Mouse (Mus musculus) forebrain, postnatal 0 days (tissue): Measurements from ENCODE around the gene Osbpl3. TPM values are rescaled to one million over a fixed set of nuclear protein-coding genes. Genes with fewer than 3 reads are reported as not detected.

Experiments used
- ATAC-seq: fragments of 200-750 bp; cut with Nextera tagmentation; 2 replicates; pipeline ENCODE4 v1.8.0; 2017; ENCODE audit warnings: mild to moderate bottlenecking, moderate library complexity
- DNase-seq: peaks from one replicate; pipeline ENCODE4 v3.0.0-alpha.2; 2015
- H3K27ac ChIP-seq: fragments of 300-500 bp; sonication (generic); 2 replicates; pipeline ENCODE4 v1.5.1; 2014; ENCODE audit warnings: low read depth, mild to moderate bottlenecking, antibody characterized with exemption, low read length, moderate library complexity, mixed read lengths
- H3K27me3 ChIP-seq: fragments of 300-500 bp; sonication (generic); 2 replicates; pipeline ENCODE4 v1.6.1; 2014; ENCODE audit warnings: mild to moderate bottlenecking, low read length, mixed read lengths; ENCODE audit not compliant: insufficient read depth
- H3K36me3 ChIP-seq: fragments of 300-500 bp; sonication (generic); 2 replicates; pipeline ENCODE4 v1.6.1; 2014; ENCODE audit warnings: mild to moderate bottlenecking, moderate library complexity; ENCODE audit not compliant: insufficient read depth
- H3K4me1 ChIP-seq: fragments of 300-500 bp; sonication (generic); 2 replicates; pipeline ENCODE4 v1.6.1; 2014; ENCODE audit warnings: antibody characterized with exemption; ENCODE audit not compliant: insufficient read depth
- H3K4me2 ChIP-seq: fragments of 300-500 bp; sonication (generic); 2 replicates; pipeline ENCODE4 v1.6.1; 2014; ENCODE audit warnings: low read depth, mild to moderate bottlenecking, moderate library complexity
- H3K4me3 ChIP-seq: fragments of 300-500 bp; sonication (generic); 2 replicates; pipeline ENCODE4 v1.5.1; 2014; ENCODE audit warnings: low read depth, low read length, mixed read lengths
- H3K9ac ChIP-seq: fragments of 300-500 bp; sonication (generic); 2 replicates; pipeline ENCODE4 v1.6.1; 2014; ENCODE audit warnings: mild to moderate bottlenecking
- H3K9me3 ChIP-seq: fragments of 300-500 bp; sonication (generic); 2 replicates; pipeline ENCODE4 v1.6.1; 2016; ENCODE audit warnings: low read length
- CTCF ChIP-seq: sonication (generic); IDR thresholded peaks from 2 replicates; pipeline ENCODE4 v1.5.1; 2016; ENCODE audit warnings: antibody characterized with exemption, control low read depth, low read depth
- WGBS: fragments of 180-500 bp; shearing (Covaris S2); extraction: QIAGEN DNeasy Blood & Tissue Kit; methylation state at CpG from one replicate; pipeline ENCODE4 v1.1.7; 2014; 5-methylcytosine and 5-hydroxymethylcytosine counted together
- polyA plus RNA-seq: library from polyadenylated mRNA; unstranded; fragments of >200 nt; fragmentation: Nextera tagmentation; extraction: Ambion mirVana; gene quantifications from 2 replicates; pipeline ENCODE4 v1.2.1, GENCODE M21; 2015
- total RNA-seq: library from RNA; depleted of rRNA; stranded (reverse); fragments of >200 nt; gene quantifications from 2 replicates; pipeline ENCODE4 v1.2.3, GENCODE M21; 2014

Osbpl3 gene
- total and polyA plus RNA-seq, 2 experiments from 2014 or later, result 5.6 to 9.5 TPM

- H3K36me3 ChIP-seq, result no peaks in the 10 kb centered on the region
- 45% methylated on average over 20 of the region's 20 CpGs for WGBS
- no peak overlapping the region for H3K4me3 ChIP-seq
- H3K9me3 ChIP-seq, result no peaks in the 10 kb centered on the region
- DNase-seq (peak; percentile 20), ATAC-seq (no peak)
- no peaks in the 10 kb centered on the region for H3K27me3 ChIP-seq
- H3K27ac ChIP-seq, result 0 out of 2 replicates have a peak overlapping the region, but pooled peaks have one; percentile 15
- H3K4me2 ChIP-seq, result no peak overlapping the region
- no peak overlapping the region for H3K9ac ChIP-seq
- TF ChIP-seq CTCF, result no peak
- no peaks in the 10 kb centered on the region; the same call in none of the 2 replicates for H3K4me1 ChIP-seq
These were observed 101.0 kb downstream of the Osbpl3 start for GRCm38 (mm10) chr6:50354688-50355660.

GRCm38 (mm10) chr6:50352812-50353211 is 103.2 kb downstream of the Osbpl3 start:
- ATAC-seq, result no peak
- no peak overlapping the region for H3K4me3 ChIP-seq
- H3K27me3 ChIP-seq, result no peaks in the 10 kb centered on the region
- no peak for DNase-seq
- 69% methylated on average over 6 of the region's 6 CpGs for WGBS
- no peak overlapping the region for H3K9ac ChIP-seq
- no peaks in the 10 kb centered on the region for H3K36me3 ChIP-seq
- TF ChIP-seq CTCF, result no peak
- H3K9me3 ChIP-seq, result no peaks in the 10 kb centered on the region
- no peak overlapping the region for H3K27ac ChIP-seq
- no peak overlapping the region for H3K4me2 ChIP-seq
- H3K4me1 ChIP-seq, result no peaks in the 10 kb centered on the region; the same call in none of the 2 replicates

- no peak for TF ChIP-seq CTCF
- H3K4me3 ChIP-seq, result no peak overlapping the region
- H3K36me3 ChIP-seq, result no peaks in the 10 kb centered on the region
- H3K9ac ChIP-seq, result no peak overlapping the region
- DNase-seq, result no peak
- ATAC-seq, result no peak
- no peak overlapping the region for H3K4me2 ChIP-seq
- no peaks in the 10 kb centered on the region; the same call in 1 of the 2 replicates for H3K4me1 ChIP-seq
- 96% methylated on average over 3 of the region's 3 CpGs for WGBS
- H3K27ac ChIP-seq, result no peak overlapping the region
- H3K9me3 ChIP-seq, result no peaks in the 10 kb centered on the region
- no peaks in the 10 kb centered on the region for H3K27me3 ChIP-seq
These were observed 105.1 kb downstream of the Osbpl3 start for GRCm38 (mm10) chr6:50350911-50351310.

- H3K27me3 ChIP-seq, result no peaks in the 10 kb centered on the region
- no peak overlapping the region for H3K4me3 ChIP-seq
- H3K4me1 ChIP-seq, result no peaks in the 10 kb centered on the region
- ATAC-seq (no peak), DNase-seq (no peak)
- no peak overlapping the region for H3K9ac ChIP-seq
- H3K4me2 ChIP-seq, result no peak overlapping the region
- no peaks in the 10 kb centered on the region for H3K9me3 ChIP-seq
- TF ChIP-seq CTCF, result peak; percentile 40
- no peak overlapping the region for H3K27ac ChIP-seq
- no peaks in the 10 kb centered on the region for H3K36me3 ChIP-seq
- 90% methylated on average over 1 of the region's 1 CpGs for WGBS
These were observed 107.4 kb downstream of the Osbpl3 start for GRCm38 (mm10) chr6:50348619-50349018.

- H3K9me3 ChIP-seq, result no peaks in the 10 kb centered on the region
- TF ChIP-seq CTCF, result no peak
- H3K4me2 ChIP-seq, result no peak overlapping the region
- no peak for DNase-seq
- no peak overlapping the region for H3K9ac ChIP-seq
- no peaks in the 10 kb centered on the region for H3K36me3 ChIP-seq
- no peak for ATAC-seq
- no peaks in the 10 kb centered on the region for H3K27me3 ChIP-seq
- no peak overlapping the region for H3K4me3 ChIP-seq
- H3K4me1 ChIP-seq, result no peaks in the 10 kb centered on the region
- WGBS, result 87% methylated on average over 7 of the region's 7 CpGs
- no peak overlapping the region for H3K27ac ChIP-seq
These were observed 109.8 kb downstream of the Osbpl3 start for GRCm38 (mm10) chr6:50346204-50346603.

- no peak for DNase-seq
- Histone ChIP-seq H3K4me3 (no peak overlapping the region), H3K4me2 (no peak overlapping the region), H3K27me3 (no peaks in the 10 kb centered on the region), H3K9ac (no peak overlapping the region), H3K4me1 (no peaks in the 10 kb centered on the region), H3K9me3 (no peaks in the 10 kb centered on the region), H3K36me3 (no peaks in the 10 kb centered on the region), H3K27ac (no peak overlapping the region)
- TF ChIP-seq CTCF, result no peak
- 73% methylated on average over 5 of the region's 5 CpGs for WGBS
- ATAC-seq, result no peak
These were observed 115.6 kb downstream of the Osbpl3 start for GRCm38 (mm10) chr6:50340226-50340906.

GRCm38 (mm10) chr6:50337431-50337830 is 118.6 kb downstream of the Osbpl3 start:
- no peak overlapping the region for H3K27ac ChIP-seq
- H3K36me3 ChIP-seq, result no peaks in the 10 kb centered on the region
- no peaks in the 10 kb centered on the region for H3K27me3 ChIP-seq
- WGBS, result 93% methylated on average over 6 of the region's 6 CpGs
- no peaks in the 10 kb centered on the region for H3K4me1 ChIP-seq
- ATAC-seq (no peak), DNase-seq (no peak)
- H3K4me3 ChIP-seq, result no peak overlapping the region
- no peak for TF ChIP-seq CTCF
- no peak overlapping the region for H3K4me2 ChIP-seq
- H3K9ac ChIP-seq, result no peak overlapping the region
- no peaks in the 10 kb centered on the region for H3K9me3 ChIP-seq
